Mouse (Mus musculus): ENCODE measurements around the gene Ms4a2. TPM values are rescaled to one million over a fixed set of nuclear protein-coding genes. Genes with fewer than 3 reads are reported as not detected.

The Ms4a2 gene
- polyA plus RNA-seq, 1 experiment from 2014 or later, result 0.18 TPM

Other genes with a start within 250 kb of the Ms4a2 start
- 3.2 and 3.6 TPM in 2 replicates for gene Ms4a4a, start 248.2 kb downstream of the Ms4a2 start, polyA plus RNA-seq (2015; fragmentation: Nextera tagmentation; extraction: Ambion mirVana)
- gene Ms4a4c, start 218.9 kb downstream of the Ms4a2 start, polyA plus RNA-seq (2015; fragmentation: Nextera tagmentation; extraction: Ambion mirVana), result 0.11 and 0.59 TPM in 2 replicates
- not detected in 2 replicates for gene Ms4a4b, start 180.2 kb downstream of the Ms4a2 start, polyA plus RNA-seq (2015; fragmentation: Nextera tagmentation; extraction: Ambion mirVana)
- 2.9 and 3.3 TPM in 2 replicates for gene Ms4a6c, start 154.4 kb downstream of the Ms4a2 start, polyA plus RNA-seq (2015; fragmentation: Nextera tagmentation; extraction: Ambion mirVana)
- not detected in 2 replicates for gene Gm8369, start 137.8 kb downstream of the Ms4a2 start, polyA plus RNA-seq (2015; fragmentation: Nextera tagmentation; extraction: Ambion mirVana)
- gene Ms4a6b, start 107.2 kb downstream of the Ms4a2 start, polyA plus RNA-seq (2015; fragmentation: Nextera tagmentation; extraction: Ambion mirVana), result 3.7 and 3.8 TPM in 2 replicates
- 0.25 TPM in 1 of 2 replicates, not detected in the other for gene Ms4a4d, start 86.9 kb downstream of the Ms4a2 start, polyA plus RNA-seq (2015; fragmentation: Nextera tagmentation; extraction: Ambion mirVana)
- 1.8 and 2.2 TPM in 2 replicates for gene Ms4a6d, start 18.9 kb downstream of the Ms4a2 start, polyA plus RNA-seq (2015; fragmentation: Nextera tagmentation; extraction: Ambion mirVana)
- gene Ms4a3, start 17.1 kb upstream of the Ms4a2 start, polyA plus RNA-seq (2015; fragmentation: Nextera tagmentation; extraction: Ambion mirVana), result 0.18 TPM in 1 of 2 replicates, not detected in the other
- gene Oosp2, start 36.8 kb upstream of the Ms4a2 start, polyA plus RNA-seq (2015; fragmentation: Nextera tagmentation; extraction: Ambion mirVana), result not detected in 2 replicates
- gene Oosp1, start 67.4 kb upstream of the Ms4a2 start, polyA plus RNA-seq (2015; fragmentation: Nextera tagmentation; extraction: Ambion mirVana), result not detected in 2 replicates
- not detected in 2 replicates for gene Oosp3, start 73.3 kb upstream of the Ms4a2 start, polyA plus RNA-seq (2015; fragmentation: Nextera tagmentation; extraction: Ambion mirVana)
- gene Gif, start 123.8 kb upstream of the Ms4a2 start, polyA plus RNA-seq (2015; fragmentation: Nextera tagmentation; extraction: Ambion mirVana), result not detected in 2 replicates
- 40.4 and 46.1 TPM in 2 replicates for gene Mrpl16, start 146.7 kb upstream of the Ms4a2 start, polyA plus RNA-seq (2015; fragmentation: Nextera tagmentation; extraction: Ambion mirVana)
- gene Stx3, start 195.7 kb upstream of the Ms4a2 start, polyA plus RNA-seq (2015; fragmentation: Nextera tagmentation; extraction: Ambion mirVana), result 6.4 and 6.7 TPM in 2 replicates
- gene Olfr1417, start 215.5 kb upstream of the Ms4a2 start, polyA plus RNA-seq (2015; fragmentation: Nextera tagmentation; extraction: Ambion mirVana), result not detected in 2 replicates
- gene Olfr1418, start 237.3 kb upstream of the Ms4a2 start, polyA plus RNA-seq (2015; fragmentation: Nextera tagmentation; extraction: Ambion mirVana), result not detected in 2 replicates

All from neural tube, embryonic 13.5 days (tissue).